Mouse (Mus musculus): ENCODE data around the gene Sh3kbp1.

Gene Sh3kbp1

DNA sequence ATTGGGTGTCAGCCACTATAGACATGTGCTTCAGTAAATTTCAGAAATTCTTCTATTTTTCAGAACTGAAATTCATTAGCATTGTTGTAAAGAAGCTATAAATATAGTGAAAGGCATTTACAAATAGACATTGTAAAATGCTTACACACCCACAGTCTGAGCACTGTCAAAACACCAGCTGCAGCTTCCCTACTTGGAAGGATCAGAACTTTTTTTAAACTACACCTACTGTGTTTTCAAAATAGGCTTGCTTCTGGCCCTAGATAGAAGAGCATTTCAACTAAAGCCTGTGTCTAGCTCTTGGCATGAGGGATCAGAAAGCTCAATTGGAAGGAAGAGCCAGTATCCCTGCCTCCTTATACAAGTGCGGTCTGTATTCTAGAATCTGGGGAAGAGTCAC lies 305.0 kb downstream of the Sh3kbp1 start:
- no peak for DNase-seq

DNA sequence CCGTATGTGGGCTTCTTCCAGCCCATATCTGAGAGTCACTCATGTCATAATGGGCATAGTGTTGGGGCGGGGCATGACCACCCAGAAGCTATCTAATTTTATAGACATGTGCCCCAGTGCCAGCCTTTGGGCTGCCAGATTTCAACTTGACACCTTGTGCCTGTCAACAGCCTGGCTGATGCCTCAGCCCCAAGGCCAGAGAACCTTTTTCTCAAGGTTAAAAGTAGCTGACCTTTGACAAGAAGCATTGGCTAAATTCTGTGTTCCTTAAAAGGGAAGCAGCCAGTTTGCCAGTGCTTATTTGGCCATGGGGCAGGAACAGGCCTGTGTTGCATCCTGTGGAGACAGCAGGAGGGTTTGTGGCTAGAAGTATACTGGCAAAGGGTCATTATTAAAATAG lies 315.5 kb downstream of the Sh3kbp1 start:
- DNase-seq: peak in 1 of 2 experiments; percentile 25

GRCm38 (mm10) chrX:159943586-159943985 lies 316.5 kb downstream of the Sh3kbp1 start:
- no peak for DNase-seq

- peak; percentile 51 to 62 for DNase-seq
These were observed 326.7 kb downstream of the Sh3kbp1 start for GRCm38 (mm10) chrX:159953546-159954429.

DNA sequence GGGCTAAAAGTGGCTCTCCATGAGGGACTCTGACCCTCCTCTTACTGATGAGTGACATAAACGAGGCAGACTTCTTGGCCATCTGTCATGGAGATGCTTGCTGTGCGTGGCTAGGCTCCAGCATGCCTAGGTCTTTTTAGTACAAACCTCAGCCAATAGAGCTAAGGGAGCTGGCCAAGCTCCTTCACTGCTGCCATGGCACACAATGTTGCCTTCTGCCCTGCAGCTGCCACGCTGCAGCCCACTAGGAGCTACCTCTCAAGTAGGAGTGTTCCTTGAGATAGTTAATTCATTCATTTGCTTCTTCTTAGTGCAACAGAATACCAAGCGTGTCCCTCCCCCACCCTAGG lies 327.3 kb downstream of the Sh3kbp1 start:
- peak; percentile 88 to 92 for DNase-seq

DNA sequence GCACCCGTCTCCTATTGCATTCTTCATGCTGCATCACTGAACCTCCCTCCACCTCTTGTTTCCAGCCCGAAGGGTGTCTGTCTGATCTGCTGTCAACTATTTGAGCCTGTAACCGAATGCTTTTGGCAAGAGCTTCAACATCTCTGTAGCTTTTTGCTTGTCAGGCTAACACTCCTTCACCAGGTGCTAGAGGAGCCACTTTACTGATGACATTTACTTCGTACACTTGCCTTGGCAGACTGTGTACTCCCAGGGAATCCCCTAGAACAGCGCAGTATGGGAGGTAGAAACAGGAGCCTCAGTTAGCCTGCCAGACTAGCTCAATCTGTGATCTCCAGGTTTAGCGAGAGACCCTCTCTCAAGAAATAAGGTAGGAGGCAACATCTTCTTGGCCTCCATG lies 328.4 kb downstream of the Sh3kbp1 start:
- DNase-seq: peak in 1 of 2 experiments; percentile 15

- DNase-seq: peak; percentile 43 to 58
These were observed 334.3 kb downstream of the Sh3kbp1 start for GRCm38 (mm10) chrX:159961385-159961784.

DNA sequence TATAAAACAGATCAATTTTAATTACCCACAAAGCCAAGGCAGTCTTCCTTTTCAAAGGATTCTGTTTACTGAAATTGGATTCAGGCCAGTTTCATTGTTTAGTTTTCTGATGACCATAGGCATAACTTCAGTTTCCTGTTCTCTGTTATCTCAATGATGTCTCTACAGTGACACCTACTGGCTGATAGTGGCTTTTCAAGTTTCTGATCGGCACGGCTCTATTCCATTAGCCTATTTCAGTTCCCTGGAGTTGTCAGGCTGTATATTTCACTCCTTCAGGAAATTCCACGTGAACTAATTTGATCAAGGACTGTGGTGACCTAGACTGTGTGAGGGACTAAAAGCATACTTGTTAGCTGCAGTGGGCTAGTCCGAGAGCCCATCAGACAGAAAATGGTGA lies 336.2 kb downstream of the Sh3kbp1 start:
- peak; percentile 84 to 87 for DNase-seq

- peak; percentile 92 to 95 for DNase-seq
These were observed 336.9 kb downstream of the Sh3kbp1 start for GRCm38 (mm10) chrX:159963925-159964324.

DNA sequence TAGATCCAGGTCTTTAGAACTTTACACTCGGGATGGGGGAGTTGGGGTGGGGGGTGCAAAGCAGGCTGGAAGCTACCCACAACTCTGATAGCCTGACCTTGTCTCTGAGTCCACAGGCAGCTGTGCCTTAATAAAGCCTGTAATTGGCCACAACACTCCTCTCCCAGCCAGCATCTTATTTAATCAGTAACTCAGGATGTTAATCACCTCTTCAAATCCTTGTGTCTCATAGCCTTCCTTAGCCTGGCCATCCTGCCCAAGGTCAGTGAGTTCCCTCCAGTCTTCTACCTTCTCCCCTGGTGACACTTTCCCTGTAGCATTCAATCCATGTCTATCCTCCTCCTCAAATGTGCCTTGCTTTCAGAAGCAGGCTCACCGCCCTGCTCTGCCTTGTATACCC lies 342.0 kb downstream of the Sh3kbp1 start:
- DNase-seq: no peak

GRCm38 (mm10) chrX:159971091-159971779 lies 344.2 kb downstream of the Sh3kbp1 start:
- DNase-seq: no peak

DNA sequence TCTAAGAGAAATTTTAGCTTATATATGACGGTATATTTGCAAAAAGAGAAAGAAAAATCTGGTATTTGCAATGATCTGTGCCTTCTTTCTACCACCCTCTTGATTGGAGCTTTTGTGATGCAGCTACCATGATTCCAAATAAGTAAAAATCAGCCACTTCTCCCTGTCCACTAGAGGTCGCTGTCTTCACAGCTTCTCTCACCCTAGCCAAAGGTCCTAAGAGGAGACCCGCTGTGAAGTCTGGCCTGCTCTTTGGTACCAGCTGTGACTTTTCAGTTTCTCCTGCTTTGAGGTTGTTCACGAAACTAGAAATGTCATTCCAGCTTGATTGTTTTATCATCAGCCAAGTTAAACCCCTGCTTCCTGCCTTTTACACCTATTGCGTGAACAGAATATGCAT lies 346.7 kb downstream of the Sh3kbp1 start:
- peak; percentile 82 to 84 for DNase-seq

- DNase-seq: no peak
These were observed 349.2 kb downstream of the Sh3kbp1 start for GRCm38 (mm10) chrX:159976243-159976642.

DNA sequence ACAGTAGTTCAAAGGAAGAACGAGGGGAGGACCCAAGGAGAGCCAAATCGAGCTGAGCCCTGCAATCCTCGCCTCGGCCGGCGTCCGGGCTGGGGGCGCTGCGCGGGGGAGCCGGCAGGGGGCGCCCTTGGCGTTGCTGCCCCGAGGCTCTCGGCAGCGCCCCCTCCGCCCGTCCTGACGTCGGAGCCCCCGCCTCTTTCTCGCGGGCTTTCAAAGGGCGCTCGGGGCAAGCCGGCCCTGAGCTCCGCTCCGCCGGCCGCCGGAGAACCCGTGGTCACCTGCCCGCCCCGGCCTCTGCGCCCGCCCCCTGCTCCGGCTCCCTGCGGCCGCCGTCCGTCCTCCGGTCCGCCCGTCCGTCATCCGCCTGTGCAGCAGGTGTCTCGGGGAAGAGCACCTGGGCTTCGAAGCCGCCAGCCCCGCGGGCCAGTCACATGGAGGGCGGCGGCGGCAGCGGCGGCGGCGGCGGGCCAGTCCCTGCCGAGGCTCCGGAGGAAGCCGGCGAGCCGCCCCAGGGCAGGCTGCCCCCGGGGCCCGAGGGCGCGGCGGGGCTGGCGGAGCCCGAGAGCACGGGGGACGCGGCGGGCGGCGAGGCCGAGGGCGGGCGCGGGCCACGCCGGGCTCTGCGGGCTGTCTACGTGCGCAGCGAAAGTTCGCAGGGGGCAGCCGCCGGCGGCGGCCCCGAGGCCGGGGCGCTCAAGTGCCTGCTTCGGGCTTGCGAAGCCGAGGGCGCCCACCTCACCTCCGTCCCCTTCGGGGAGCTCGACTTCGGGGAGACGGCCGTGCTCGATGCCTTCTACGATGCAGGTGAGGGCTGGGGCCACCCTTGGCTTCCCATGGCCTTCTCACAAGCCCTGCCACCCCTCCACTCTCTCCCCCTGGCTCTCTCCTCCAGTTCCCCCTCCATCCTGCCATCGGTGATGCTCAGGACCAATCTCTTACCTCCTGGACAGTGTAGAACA lies 361.2 kb downstream of the Sh3kbp1 start, which contains the start of gene Map3k15:
Map3k15 (plus strand) TSS at position 432 of the 959 bp plus-strand sequence.
- DNase-seq: peak; percentile 65 to 72

GRCm38 (mm10) chrX:159995808-159996207 lies 368.7 kb downstream of the Sh3kbp1 start:
- DNase-seq: no peak
